Mouse (Mus musculus): Measurements from ENCODE around the gene Olfr560. TPM values are rescaled to one million over a fixed set of nuclear protein-coding genes. Genes with fewer than 3 reads are reported as not detected.

The Olfr560 gene
- not detected for polyA plus RNA-seq (2012; fragmentation: generic; extraction: Trizol)

- Histone ChIP-seq H3ac (ENCODE audit: control insufficient read depth, insufficient read length) (no peak within 1 kb of the TSS), H3K4me2 (ENCODE audit: low read depth) (no peak within 1 kb of the TSS), H3K36me3 (ENCODE audit: control insufficient read depth, insufficient read depth) (no peaks in the 10 kb centered on the region), H3K27me3 (ENCODE audit: control insufficient read depth, insufficient read depth, insufficient read length) (no peaks in the 10 kb centered on the region), H3K79me2 (ENCODE audit: control insufficient read depth, insufficient read depth) (no peaks in the 10 kb centered on the region), H3K4me3 (no peak within 1 kb of the TSS)
- TF ChIP-seq REST (IDR thresholded peaks at IDR 0.05; ENCODE audit: insufficient read depth, insufficient read length) (no peak), USF1 (IDR thresholded peaks at IDR 0.05; ENCODE audit: low read depth) (no peak), CEBPB (IDR thresholded peaks at IDR 0.05; ENCODE audit: insufficient read depth, poor library complexity, severe bottlenecking) (no peak), MYOG (IDR thresholded peaks at IDR 0.05; ENCODE audit: control insufficient read depth in 1 of 3, insufficient read depth in 1 of 3, insufficient read length in 2 of 3, low read depth in 2 of 3) (no peak), MYOD1 (IDR thresholded peaks at IDR 0.05; ENCODE audit: control insufficient read depth in 1 of 3, insufficient read length in 2 of 3, low read depth in 2 of 3) (no peak), POLR2A (IDR thresholded peaks at IDR 0.05; ENCODE audit: insufficient read length, low read depth) (no peak), POLR2AphosphoS2 (IDR thresholded peaks at IDR 0.05; ENCODE audit: insufficient read length, low read depth) (no peak), TCF12 (IDR thresholded peaks at IDR 0.05; ENCODE audit: insufficient read depth, poor library complexity, severe bottlenecking) (no peak), E2F4 (IDR thresholded peaks at IDR 0.05; ENCODE audit: insufficient read depth) (no peak), SRF (IDR thresholded peaks at IDR 0.05; ENCODE audit: control insufficient read depth, insufficient read length, low read depth) (no peak)
Observed at GRCm38 (mm10) chr7:102759266-102759665, at the start of gene Olfr560, which contains the start of gene Olfr78. Olfr560 (minus strand) TSS chr7:102759366. Olfr78 (minus strand) TSS chr7:102759471.

DNA sequence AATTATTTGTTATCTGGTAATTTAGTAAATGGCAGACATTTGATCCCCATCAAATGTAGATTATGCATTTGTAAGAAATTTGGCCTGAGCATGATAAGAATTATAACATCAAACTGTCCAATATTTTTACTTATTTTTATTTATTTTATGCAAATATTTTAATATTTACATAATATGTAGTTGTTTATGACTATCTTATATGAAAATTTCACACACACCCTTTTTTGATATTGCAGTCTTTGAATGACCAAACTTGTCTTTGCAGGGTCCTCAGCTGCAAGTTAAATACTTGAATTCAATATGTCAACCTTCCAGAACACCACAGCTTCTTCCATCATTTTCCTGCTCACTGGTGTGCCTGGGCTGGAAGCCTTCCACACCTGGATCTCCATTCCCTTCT is 44.0 kb upstream of the Olfr560 start, which contains the start of gene Olfr564:
Olfr564 (plus strand) TSS at position 301 of the 400 bp plus-strand sequence.
- H3K36me3 ChIP-seq (ENCODE audit: control insufficient read depth, insufficient read depth) = no peaks in the 10 kb centered on the region
- no peak within 1 kb of the TSS for H3K4me3 ChIP-seq
- no peaks in the 10 kb centered on the region for H3K27me3 ChIP-seq (ENCODE audit: control insufficient read depth, insufficient read depth, insufficient read length)
- H3K4me2 ChIP-seq (ENCODE audit: low read depth) = no peak within 1 kb of the TSS
- H3K79me2 ChIP-seq (ENCODE audit: control insufficient read depth, insufficient read depth) = no peaks in the 10 kb centered on the region
- no peak for TF ChIP-seq CEBPB (IDR thresholded peaks at IDR 0.05; ENCODE audit: insufficient read depth, poor library complexity, severe bottlenecking)
- no peak for TF ChIP-seq MYOD1 (IDR thresholded peaks at IDR 0.05; ENCODE audit: control insufficient read depth in 1 of 3, insufficient read length in 2 of 3, low read depth in 2 of 3)
- no peak for TF ChIP-seq MAX (IDR thresholded peaks at IDR 0.05; ENCODE audit: low read depth)
- TF ChIP-seq MYOG (IDR thresholded peaks at IDR 0.05; ENCODE audit: control insufficient read depth in 1 of 3, insufficient read depth in 1 of 3, insufficient read length in 2 of 3, low read depth in 2 of 3) = no peak
- TF ChIP-seq USF1 (IDR thresholded peaks at IDR 0.05; ENCODE audit: low read depth) = no peak
- no peak for TF ChIP-seq POLR2A (IDR thresholded peaks at IDR 0.05; ENCODE audit: insufficient read length, low read depth)
- TF ChIP-seq SRF (IDR thresholded peaks at IDR 0.05; ENCODE audit: control insufficient read depth, insufficient read length, low read depth) = no peak
- no peak for TF ChIP-seq POLR2AphosphoS2 (IDR thresholded peaks at IDR 0.05; ENCODE audit: insufficient read length, low read depth)
- no peak for TF ChIP-seq E2F4 (IDR thresholded peaks at IDR 0.05; ENCODE audit: insufficient read depth)
- no peak for TF ChIP-seq TCF12 (IDR thresholded peaks at IDR 0.05; ENCODE audit: insufficient read depth, poor library complexity, severe bottlenecking)
- no peak for TF ChIP-seq TCF3 (IDR thresholded peaks at IDR 0.05; ENCODE audit: insufficient read length, low read depth)
- TF ChIP-seq REST (IDR thresholded peaks at IDR 0.05; ENCODE audit: insufficient read depth, insufficient read length) = no peak
- H3ac ChIP-seq (ENCODE audit: control insufficient read depth, insufficient read length) = no peak within 1 kb of the TSS

DNA sequence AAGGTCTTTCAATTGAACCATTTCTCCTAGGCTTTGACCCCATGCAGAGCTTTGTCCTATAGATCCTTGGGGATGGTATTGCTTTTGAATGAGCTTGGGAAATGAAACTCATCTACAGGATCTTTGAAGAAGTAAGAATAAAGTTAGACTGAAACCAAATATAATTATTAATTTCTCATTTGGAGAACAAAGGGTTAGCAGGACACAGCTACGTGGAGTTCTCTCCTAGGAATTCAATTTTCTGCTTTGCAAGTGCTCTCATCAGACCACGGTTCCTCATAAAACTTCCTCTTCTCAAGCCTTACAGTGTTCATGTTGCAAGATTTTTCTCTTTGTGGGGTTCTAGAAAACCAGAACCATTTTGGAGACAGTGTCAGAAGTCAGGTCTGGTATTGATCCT is 11.8 kb upstream of the Olfr560 start, which contains the start of gene Olfr561:
Olfr561 (plus strand) TSS at position 301 of the 400 bp plus-strand sequence.
- no peaks in the 10 kb centered on the region for H3K79me2 ChIP-seq (ENCODE audit: control insufficient read depth, insufficient read depth)
- no peak within 1 kb of the TSS for H3ac ChIP-seq (ENCODE audit: control insufficient read depth, insufficient read length)
- TF ChIP-seq POLR2A (IDR thresholded peaks at IDR 0.05; ENCODE audit: insufficient read length, low read depth) (no peak), USF1 (IDR thresholded peaks at IDR 0.05; ENCODE audit: low read depth) (no peak), MYOD1 (IDR thresholded peaks at IDR 0.05; ENCODE audit: control insufficient read depth in 1 of 3, insufficient read length in 2 of 3, low read depth in 2 of 3) (no peak), TCF3 (IDR thresholded peaks at IDR 0.05; ENCODE audit: insufficient read length, low read depth) (no peak), MYOG (IDR thresholded peaks at IDR 0.05; ENCODE audit: control insufficient read depth in 1 of 3, insufficient read depth in 1 of 3, insufficient read length in 2 of 3, low read depth in 2 of 3) (no peak), POLR2AphosphoS2 (IDR thresholded peaks at IDR 0.05; ENCODE audit: insufficient read length, low read depth) (no peak), MAX (IDR thresholded peaks at IDR 0.05; ENCODE audit: low read depth) (no peak), TCF12 (IDR thresholded peaks at IDR 0.05; ENCODE audit: insufficient read depth, poor library complexity, severe bottlenecking) (no peak), SRF (IDR thresholded peaks at IDR 0.05; ENCODE audit: control insufficient read depth, insufficient read length, low read depth) (no peak)
- H3K4me2 ChIP-seq (ENCODE audit: low read depth) = no peak within 1 kb of the TSS
- H3K27me3 ChIP-seq (ENCODE audit: control insufficient read depth, insufficient read depth, insufficient read length) = no peaks in the 10 kb centered on the region
- H3K36me3 ChIP-seq (ENCODE audit: control insufficient read depth, insufficient read depth) = no peaks in the 10 kb centered on the region
- H3K4me3 ChIP-seq = no peak within 1 kb of the TSS

- no peak overlapping the region for H3K4me3 ChIP-seq
- H3K27me3 ChIP-seq (ENCODE audit: control insufficient read depth, insufficient read depth, insufficient read length) = no peaks in the 10 kb centered on the region
- no peak overlapping the region for H3K4me2 ChIP-seq (ENCODE audit: low read depth)
- no peaks in the 10 kb centered on the region for H3K79me2 ChIP-seq (ENCODE audit: control insufficient read depth, insufficient read depth)
- H3K36me3 ChIP-seq (ENCODE audit: control insufficient read depth, insufficient read depth) = no peaks in the 10 kb centered on the region
- no peak for TF ChIP-seq TCF3 (IDR thresholded peaks at IDR 0.05; ENCODE audit: insufficient read length, low read depth)
- no peak overlapping the region for H3ac ChIP-seq (ENCODE audit: control insufficient read depth, insufficient read length)
Observed at GRCm38 (mm10) chr7:102752086-102752485, 7.1 kb downstream of the Olfr560 start.

DNA sequence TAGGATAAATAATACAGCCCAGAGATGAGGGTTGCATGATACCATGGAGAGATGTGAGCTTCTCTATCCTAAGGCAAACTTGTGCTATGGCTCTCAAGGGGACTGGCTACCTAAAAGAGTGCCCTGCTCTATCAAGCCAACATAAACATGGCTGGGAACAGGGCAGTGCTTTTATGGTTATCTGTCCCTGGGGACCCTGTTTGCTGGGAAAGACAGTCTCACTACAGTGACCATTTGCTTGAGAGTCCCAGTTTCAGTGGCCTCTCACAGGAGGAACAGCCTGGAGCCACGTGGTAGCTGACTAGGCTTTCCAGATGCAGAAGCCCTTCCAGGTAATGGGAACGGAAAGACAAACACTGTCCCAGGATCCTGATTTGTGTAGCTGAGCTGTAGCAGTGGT is 21.5 kb downstream of the Olfr560 start:
- Histone ChIP-seq H3ac (ENCODE audit: control insufficient read depth, insufficient read length) (no peak overlapping the region), H3K4me2 (ENCODE audit: low read depth) (no peak overlapping the region), H3K4me3 (no peak overlapping the region), H3K79me2 (ENCODE audit: control insufficient read depth, insufficient read depth) (no peaks in the 10 kb centered on the region), H3K27me3 (ENCODE audit: control insufficient read depth, insufficient read depth, insufficient read length) (no peaks in the 10 kb centered on the region), H3K36me3 (ENCODE audit: control insufficient read depth, insufficient read depth) (no peaks in the 10 kb centered on the region)
- TF ChIP-seq MYOD1 (IDR thresholded peaks at IDR 0.05; ENCODE audit: control insufficient read depth in 1 of 3, insufficient read length in 2 of 3, low read depth in 2 of 3) = no peak
- no peak for TF ChIP-seq SRF (IDR thresholded peaks at IDR 0.05; ENCODE audit: control insufficient read depth, insufficient read length, low read depth)
- TF ChIP-seq REST (IDR thresholded peaks at IDR 0.05; ENCODE audit: insufficient read depth, insufficient read length) = no peak
- no peak for TF ChIP-seq TCF3 (IDR thresholded peaks at IDR 0.05; ENCODE audit: insufficient read length, low read depth)
- TF ChIP-seq TCF12 (IDR thresholded peaks at IDR 0.05; ENCODE audit: insufficient read depth, poor library complexity, severe bottlenecking) = no peak
- TF ChIP-seq MYOG (IDR thresholded peaks at IDR 0.05; ENCODE audit: control insufficient read depth in 1 of 3, insufficient read depth in 1 of 3, insufficient read length in 2 of 3, low read depth in 2 of 3) = no peak
- TF ChIP-seq MAX (IDR thresholded peaks at IDR 0.05; ENCODE audit: low read depth) = no peak
- TF ChIP-seq POLR2AphosphoS2 (IDR thresholded peaks at IDR 0.05; ENCODE audit: insufficient read length, low read depth) = no peak
- no peak for TF ChIP-seq CEBPB (IDR thresholded peaks at IDR 0.05; ENCODE audit: insufficient read depth, poor library complexity, severe bottlenecking)
- TF ChIP-seq POLR2A (IDR thresholded peaks at IDR 0.05; ENCODE audit: insufficient read length, low read depth) = no peak
- TF ChIP-seq USF1 (IDR thresholded peaks at IDR 0.05; ENCODE audit: low read depth) = no peak
- TF ChIP-seq E2F4 (IDR thresholded peaks at IDR 0.05; ENCODE audit: insufficient read depth) = no peak

All from myocyte (in vitro differentiated cells).